Mouse (Mus musculus) thymus, adult 2 months (tissue): ENCODE measurements around the gene Med9.

ENCODE experiments used
- CTCF ChIP-seq: fragments of 200-500 bp; IDR thresholded peaks from 2 replicates; pipeline ENCODE4 v1.5.1; 2012; ENCODE audit warnings: mild to moderate bottlenecking, control low read depth, low read length, moderate library complexity, borderline replicate concordance; ENCODE audit not compliant: control insufficient read depth, poor library complexity, insufficient read depth; ENCODE audit errors: extremely low read depth
- POLR2A ChIP-seq: fragments of 200-500 bp; IDR thresholded peaks from 2 replicates; pipeline ENCODE4 v1.6.1; 2012; ENCODE audit warnings: mild to moderate bottlenecking, low read length, control low read depth, moderate library complexity; ENCODE audit not compliant: control insufficient read depth, poor library complexity, insufficient read depth; ENCODE audit errors: extremely low read depth

- TF ChIP-seq CTCF (no peak), POLR2A (no peak)
Observed at GRCm38 (mm10) chr11:59952892-59953291, 4.9 kb downstream of the Med9 start.
